Mouse (Mus musculus): ENCODE data around the gene Asic2.

DNA sequence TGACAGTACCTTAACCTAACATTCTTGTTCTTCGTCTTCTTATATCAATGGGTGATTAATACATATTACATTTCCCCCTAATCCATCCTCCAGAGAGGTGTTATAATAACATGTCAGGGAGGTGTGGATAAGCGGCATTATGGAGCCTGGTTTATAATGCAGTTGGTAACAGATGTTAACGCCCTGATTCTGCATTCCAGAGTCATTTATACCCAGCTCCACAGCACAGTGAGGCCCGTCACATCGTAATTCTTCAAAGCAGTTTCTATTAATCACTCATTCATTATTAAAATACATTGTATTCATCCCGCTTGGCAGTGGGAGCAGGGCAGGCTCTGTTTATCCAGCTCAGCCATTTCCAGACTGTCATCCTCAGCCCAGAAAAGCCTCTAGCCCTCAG, 52.8 kb downstream of the Asic2 start:
- TF ChIP-seq CTCF (IDR thresholded peaks at IDR 0.05; ENCODE audit: low read depth): no peak
- no peak for TF ChIP-seq EP300 (IDR thresholded peaks at IDR 0.05; ENCODE audit: low read depth)
